Mouse (Mus musculus): ENCODE data around the gene Pde10a.

- TF ChIP-seq POLR2A (IDR thresholded peaks at IDR 0.05; ENCODE audit: low read depth, low read length): no peak
- no peak for TF ChIP-seq CTCF (IDR thresholded peaks at IDR 0.05; ENCODE audit: extremely low read depth, insufficient read depth, insufficient read length, insufficient replicate concordance)
Observed at GRCm38 (mm10) chr17:8548733-8549132, 23.6 kb downstream of the Pde10a start.
